Mouse (Mus musculus): ENCODE results near the gene Rnf183.

GRCm38 (mm10) chr4:62425891-62426290 is 9.2 kb downstream of the Rnf183 start:
- TF ChIP-seq CTCF (IDR thresholded peaks at IDR 0.05; ENCODE audit: low read depth), result no peak
- TF ChIP-seq EP300 (IDR thresholded peaks at IDR 0.05; ENCODE audit: low read depth), result no peak
